ENCODE assay signal across 8 mouse cellular contexts in the genomic region with DNA sequence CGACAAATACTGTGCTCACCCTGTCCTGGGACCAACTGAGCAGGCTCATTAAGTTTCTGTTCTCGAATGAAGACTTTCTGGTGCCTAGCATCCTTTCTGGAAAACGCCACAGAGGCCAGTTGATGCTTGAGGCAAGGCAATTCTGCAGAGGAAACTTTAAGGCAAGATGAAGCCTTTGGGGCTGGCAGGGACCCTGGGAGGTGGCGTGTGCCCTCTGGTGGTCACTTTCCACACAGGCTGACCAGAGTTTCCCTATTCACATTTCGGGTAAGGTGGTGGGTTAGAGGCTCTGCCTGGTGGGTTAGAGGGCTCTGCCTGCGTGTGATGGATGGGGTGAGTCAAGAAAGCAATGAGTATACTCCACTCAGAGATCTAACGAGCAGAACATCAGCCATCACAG. TPM values are rescaled to one million over a fixed set of nuclear protein-coding genes. Genes with fewer than 3 reads are reported as not detected.
A peak's percentile ranks its signal among the peaks of the same experiment; 100 is the strongest.
DNase-seq lines count a peak whose midpoint lies in the region; ATAC-seq and TF ChIP-seq lines count a peak whose summit lies in the region.

No protein-coding gene starts in this region.

- no peak overlapping the region for H3K4me2 ChIP-seq in embryonic facial prominence, embryonic 11.5 days (ENCODE audit: low read depth, low read length)
- no peak overlapping the region for H3K4me2 ChIP-seq in intestine, embryonic 14.5 days (ENCODE audit: low read length)

- no peak overlapping the region for H3K4me3 ChIP-seq in testis, adult 2 months (ENCODE audit: control insufficient read depth, low read depth, low read length)
- H3K4me3 ChIP-seq in embryonic facial prominence, embryonic 11.5 days (ENCODE audit: low read depth, low read length), result no peak overlapping the region
- no peak overlapping the region for H3K4me3 ChIP-seq in intestine, embryonic 14.5 days (ENCODE audit: low read depth, low read length)

- H3K9me3 ChIP-seq in embryonic facial prominence, embryonic 11.5 days (replicated peaks; ENCODE audit: control insufficient read depth, low read length), result no peaks in the 10 kb centered on the region
- H3K9me3 ChIP-seq in intestine, embryonic 14.5 days (ENCODE audit: control insufficient read depth, low read length), result no peaks in the 10 kb centered on the region

- no peak overlapping the region for H3K9ac ChIP-seq in embryonic facial prominence, embryonic 11.5 days (replicated peaks; ENCODE audit: low read length)
- H3K9ac ChIP-seq in intestine, embryonic 14.5 days (ENCODE audit: low read length), result no peak overlapping the region

- ATAC-seq in embryonic facial prominence, embryonic 11.5 days (replicated peaks; ENCODE audit: insufficient number of reproducible peaks, low FRiP score, low TSS enrichment, low read depth), result no peak
- ATAC-seq in intestine, embryonic 14.5 days (replicated peaks; ENCODE audit: low FRiP score, low TSS enrichment, low read depth), result 0 out of 2 replicates have a peak, but pooled peaks have one; percentile 42

- peak; percentile 63; the same call in 1 of the 2 replicates for TF ChIP-seq CTCF in testis, adult 2 months (IDR thresholded peaks at IDR 0.05; ENCODE audit: control insufficient read depth, insufficient read depth, insufficient replicate concordance, low read depth, low read length)

- H3K36me3 ChIP-seq in testis, adult 2 months (ENCODE audit: control insufficient read depth, insufficient read depth, low read length), result no peaks in the 10 kb centered on the region
- H3K36me3 ChIP-seq in embryonic facial prominence, embryonic 11.5 days (replicated peaks; ENCODE audit: control insufficient read depth, insufficient read depth, low read depth, low read length), result no peaks in the 10 kb centered on the region
- no peaks in the 10 kb centered on the region for H3K36me3 ChIP-seq in intestine, embryonic 14.5 days (ENCODE audit: control insufficient read depth, insufficient read depth, low read length)

- DNase-seq in cerebellum, adult 8-10 months, result peak; percentile 41
- DNase-seq in cerebellum, adult 11-12 months, result no peak
- no peak for DNase-seq in testis, postnatal 14 days (ENCODE audit: low spot score)
- DNase-seq in embryonic facial prominence, embryonic 11.5 days (ENCODE audit: low spot score), result peak; percentile 83
- peak; percentile 82 for DNase-seq in intestine, embryonic 14.5 days (ENCODE audit: low spot score)
- DNase-seq in lung, postnatal 25 days (ENCODE audit: low spot score), result peak; percentile 49
- DNase-seq in spleen, postnatal 4 days (ENCODE audit: low spot score in 2 of 2), result peak; percentile 48 to 83

- H3K27me3 ChIP-seq in testis, adult 2 months (ENCODE audit: control insufficient read depth, insufficient read depth, low read length), result no peaks in the 10 kb centered on the region
- H3K27me3 ChIP-seq in embryonic facial prominence, embryonic 11.5 days (ENCODE audit: control insufficient read depth, insufficient read depth, low read length), result no peaks in the 10 kb centered on the region
- no peaks in the 10 kb centered on the region for H3K27me3 ChIP-seq in intestine, embryonic 14.5 days (replicated peaks; ENCODE audit: control insufficient read depth, insufficient read depth, low read length)

- WGBS in embryonic facial prominence, embryonic 11.5 days, result 26% methylated on average over 7 of the region's 7 CpGs
- 21% methylated on average over 7 of the region's 7 CpGs for WGBS in intestine, embryonic 14.5 days

- H3K4me1 ChIP-seq in testis, adult 2 months (ENCODE audit: control insufficient read depth, insufficient read depth, low read length), result 0 out of 2 replicates have a peak, but pooled peaks cover 2% of the 10 kb centered on the region
- no peaks in the 10 kb centered on the region; the same call in 1 of the 2 replicates for H3K4me1 ChIP-seq in embryonic facial prominence, embryonic 11.5 days (ENCODE audit: control insufficient read depth, insufficient read depth, low read length)
- H3K4me1 ChIP-seq in intestine, embryonic 14.5 days (replicated peaks; ENCODE audit: control insufficient read depth, insufficient read depth, low read length), result 0 out of 2 replicates have a peak, but pooled peaks cover 11% of the 10 kb centered on the region

- TF ChIP-seq POLR2A in testis, adult 2 months (IDR thresholded peaks at IDR 0.05; ENCODE audit: control insufficient read depth, low read depth, low read length), result no peak

- H3K27ac ChIP-seq in testis, adult 2 months (ENCODE audit: control insufficient read depth, insufficient read depth, low read depth, low read length), result no peak overlapping the region
- H3K27ac ChIP-seq in embryonic facial prominence, embryonic 11.5 days (replicated peaks; ENCODE audit: low read depth, low read length), result no peak overlapping the region
- H3K27ac ChIP-seq in intestine, embryonic 14.5 days (ENCODE audit: low read depth), result no peak overlapping the region

RNA-seq across cellular contexts. Expression of a gene that starts 28.7 kb away (rescaled TPM):
- polyA plus RNA-seq in testis, adult 2 months (2012; rRNA removed), result 28.4 and 33.0 TPM in 2 replicates
- 154 and 160 TPM in 2 replicates for polyA plus RNA-seq in embryonic facial prominence, embryonic 11.5 days (2014; fragmentation: Nextera tagmentation; extraction: Ambion mirVana)
- 159 and 165 TPM in 2 replicates for polyA plus RNA-seq in intestine, embryonic 14.5 days (2014; fragmentation: Nextera tagmentation; extraction: Ambion mirVana)

Comparison
In these comparisons a context has a peak if more than half of its experiments do, and no peak if none do; other contexts are left out.
1. DNase-seq: peak in cerebellum, adult 8-10 months (single experiment), embryonic facial prominence, embryonic 11.5 days (single experiment), intestine, embryonic 14.5 days (single experiment), lung, postnatal 25 days (single experiment) and spleen, postnatal 4 days (2 of 2); none in cerebellum, adult 11-12 months (single experiment) and testis, postnatal 14 days (single experiment).